Mouse (Mus musculus) adrenal gland, adult (tissue): ENCODE data around the gene Wdr72.

Experiments
- DNase-seq, 2 experiments: peaks; one replicate each; pipeline ENCODE4 v3.0.0; 2022 to 2023; ENCODE audit warnings: low spot score in 1 of 2; ENCODE audit not compliant: inconsistent age in 2 of 2

Wdr72 gene

DNA sequence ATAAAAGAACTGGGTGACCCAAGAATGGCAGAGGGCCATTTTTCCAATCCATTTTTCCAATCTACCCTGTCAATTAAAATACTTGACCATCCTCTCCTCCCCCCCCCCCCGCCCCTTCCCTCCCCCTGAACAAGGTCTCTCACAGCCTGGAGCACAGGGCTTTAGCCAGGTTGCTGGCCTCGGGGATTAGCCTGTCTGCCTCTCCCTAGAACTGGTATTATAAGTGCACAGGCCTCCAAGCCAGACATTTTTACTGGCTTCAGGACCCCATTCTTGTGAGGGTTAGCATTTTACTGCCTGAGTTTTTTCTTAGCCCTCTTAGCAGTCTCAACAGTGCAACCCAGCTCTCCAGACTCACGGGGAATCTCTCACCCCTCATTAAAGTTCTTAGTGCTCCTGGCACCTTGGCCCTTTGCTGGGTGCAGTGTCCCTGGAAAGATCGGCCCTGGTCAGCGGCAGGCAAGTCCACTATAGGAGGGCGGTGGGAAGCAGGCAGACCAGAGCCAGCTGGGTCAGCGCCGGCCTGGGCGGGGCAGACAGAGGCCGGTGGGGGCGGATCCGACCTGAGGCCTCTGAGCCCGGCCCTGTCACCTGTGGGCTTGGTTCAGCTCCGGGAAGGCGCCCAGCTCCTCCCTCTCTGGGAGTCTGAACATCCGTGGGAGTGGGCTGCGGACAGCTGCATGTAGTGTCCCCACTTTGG lies at the start of gene Wdr72:
Gene Wdr72 (plus strand): TSS at position 596 of the 700 bp plus-strand sequence.
- DNase-seq: peak in 1 of 2 experiments; percentile 24

DNA sequence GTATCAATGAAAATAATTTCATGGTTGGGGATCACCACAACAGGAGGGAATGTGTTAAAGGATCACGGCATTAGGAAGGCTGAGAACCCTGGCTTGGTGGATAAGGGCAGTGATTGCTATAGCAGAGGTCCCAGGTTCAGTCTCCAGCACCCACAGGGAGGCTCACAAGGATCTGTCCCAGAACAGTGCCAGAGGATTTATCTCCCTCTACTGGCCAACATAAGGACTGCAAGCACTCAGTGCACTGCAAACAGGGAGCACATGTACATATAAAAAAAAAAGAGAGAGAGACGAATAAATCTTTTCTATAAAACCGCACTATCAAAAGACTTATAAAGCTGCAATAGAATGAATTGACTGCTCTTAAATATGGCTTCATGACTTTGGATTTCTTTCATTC lies 43.9 kb upstream of the Wdr72 start:
- peak in 1 of 2 experiments; percentile 39 for DNase-seq

DNA sequence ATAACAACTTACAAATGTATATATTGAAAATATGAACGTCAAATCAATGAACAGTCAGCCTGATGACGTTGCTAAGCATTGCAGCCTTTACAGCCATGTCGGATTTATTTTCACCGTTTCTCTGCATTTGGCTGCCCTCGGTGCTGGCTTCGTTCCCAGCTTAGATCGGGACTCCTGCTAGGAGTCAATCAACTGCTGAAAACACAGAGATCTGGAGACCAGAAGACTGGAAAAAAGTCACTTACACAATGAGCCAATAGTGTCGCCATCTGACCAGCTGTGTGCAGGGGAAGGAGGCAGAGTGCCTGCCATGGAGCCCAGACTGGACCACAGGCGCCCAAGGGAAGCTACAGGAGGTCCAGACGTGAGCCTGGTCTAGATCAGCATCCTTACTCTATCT lies 43.4 kb upstream of the Wdr72 start:
- DNase-seq: no peak

DNA sequence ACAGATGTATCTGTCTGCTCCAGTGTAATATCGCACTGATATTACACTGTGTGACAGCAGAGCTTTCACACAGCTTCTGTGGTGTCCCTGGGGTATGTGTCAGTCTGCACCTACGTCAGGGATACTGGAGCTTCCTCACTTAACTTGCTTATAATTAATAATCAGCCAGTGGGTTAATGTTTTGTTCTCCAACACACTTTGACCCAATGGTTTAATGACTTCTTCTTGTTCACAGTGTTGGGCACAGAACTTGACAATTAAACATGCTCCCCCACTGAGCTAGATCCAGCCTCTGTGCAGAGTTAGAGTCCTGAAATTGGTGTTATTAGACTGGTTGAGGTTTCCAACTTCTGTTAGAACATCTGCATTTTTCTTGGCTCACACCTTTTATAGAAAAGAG lies 34.2 kb upstream of the Wdr72 start:
- DNase-seq: no peak

DNA sequence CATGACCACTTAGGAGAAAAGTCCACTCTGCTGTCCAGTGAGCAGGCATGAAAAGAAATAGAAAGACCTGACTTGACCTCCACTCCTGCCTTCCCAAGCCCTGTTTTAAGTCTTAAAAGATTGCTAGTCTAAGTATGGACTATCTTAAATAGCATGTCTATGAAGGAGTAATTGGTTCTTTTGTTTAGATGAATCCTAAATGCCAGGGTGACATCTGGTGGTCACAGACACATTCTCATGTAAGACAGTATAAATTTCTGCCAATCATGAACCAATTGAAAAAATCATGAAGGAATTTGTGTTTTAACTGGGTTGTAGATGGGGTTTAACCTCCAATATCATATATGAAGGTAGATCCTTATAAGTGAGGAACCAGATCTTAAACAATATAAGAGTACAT lies 31.7 kb upstream of the Wdr72 start:
- no peak for DNase-seq

DNA sequence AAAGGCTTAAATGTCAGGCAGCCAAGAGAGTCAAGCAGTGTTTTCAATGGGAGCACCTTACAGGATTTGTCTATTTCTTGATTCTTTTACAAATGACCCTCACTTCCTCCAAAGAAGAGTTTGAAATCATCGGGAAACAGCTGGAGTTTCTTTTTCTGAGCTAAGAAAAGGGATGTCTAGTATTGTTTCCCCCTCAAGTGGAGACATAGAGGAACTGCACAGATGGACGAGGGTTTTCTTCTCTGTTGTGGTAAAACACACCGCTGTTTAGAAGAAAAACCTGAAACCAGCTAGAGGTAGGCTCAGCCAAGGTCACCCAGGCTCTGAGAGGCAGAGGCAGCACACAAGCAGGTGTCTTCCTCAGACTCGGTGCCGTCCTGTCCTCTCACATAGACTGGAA lies 29.9 kb upstream of the Wdr72 start:
- DNase-seq: no peak

DNA sequence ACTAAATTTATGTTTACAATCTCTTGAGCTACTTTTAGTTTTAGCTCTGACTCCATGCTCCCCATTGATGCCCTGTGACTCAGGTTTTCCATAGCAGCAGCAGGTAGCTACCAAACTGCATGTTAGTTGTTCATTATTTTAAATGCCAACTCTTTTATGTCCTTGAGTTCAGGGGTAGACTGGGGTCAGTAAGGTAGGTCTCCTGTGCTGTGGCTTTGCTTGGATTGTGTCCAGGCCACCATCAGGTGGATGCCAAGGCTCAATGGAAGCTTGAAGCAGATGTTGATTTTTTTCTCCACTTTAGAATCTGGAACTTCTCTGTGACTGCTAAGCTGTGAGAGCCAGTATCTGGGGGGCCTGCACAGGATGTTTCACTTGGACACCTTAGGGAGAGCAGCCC lies 8.6 kb upstream of the Wdr72 start:
- DNase-seq: no peak

DNA sequence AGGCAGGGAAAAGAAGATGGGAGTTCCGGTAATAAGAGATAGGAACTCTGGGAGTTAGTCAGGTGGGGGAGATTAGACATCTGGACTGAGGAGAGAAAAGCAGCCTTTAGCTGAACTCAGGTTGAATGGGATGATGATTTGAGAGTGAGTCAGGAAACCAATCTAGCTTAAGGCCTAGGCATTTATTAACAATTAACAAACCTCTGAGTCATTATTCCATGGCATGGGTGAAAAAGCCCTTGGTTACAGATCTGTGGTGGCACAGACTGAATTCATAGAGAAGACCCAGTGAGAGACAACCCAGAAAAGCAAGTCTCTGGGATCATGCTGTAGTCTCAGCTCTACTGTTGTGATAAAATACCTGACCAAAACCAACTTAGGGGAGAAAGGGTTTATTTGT lies 7.5 kb upstream of the Wdr72 start:
- no peak for DNase-seq

DNA sequence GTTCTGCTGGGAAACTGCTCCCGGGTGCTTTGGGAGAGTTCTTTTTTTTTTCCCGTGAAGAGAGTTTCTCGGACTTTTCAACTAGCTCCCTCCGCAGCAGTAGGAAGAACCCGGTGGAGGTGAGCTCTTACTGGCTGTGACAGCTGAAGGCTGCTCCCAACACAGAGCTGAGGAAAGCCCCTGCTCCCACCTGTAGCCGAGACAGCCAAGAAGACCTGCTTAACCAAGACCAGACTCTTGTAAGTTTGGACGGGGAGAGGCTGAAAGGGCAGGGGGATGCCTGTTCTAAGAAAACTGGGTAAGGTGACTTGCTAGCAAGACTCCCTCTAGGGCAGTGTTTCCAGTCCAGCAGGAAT lies 283 bp downstream of the Wdr72 start:
- no peak for DNase-seq

DNA sequence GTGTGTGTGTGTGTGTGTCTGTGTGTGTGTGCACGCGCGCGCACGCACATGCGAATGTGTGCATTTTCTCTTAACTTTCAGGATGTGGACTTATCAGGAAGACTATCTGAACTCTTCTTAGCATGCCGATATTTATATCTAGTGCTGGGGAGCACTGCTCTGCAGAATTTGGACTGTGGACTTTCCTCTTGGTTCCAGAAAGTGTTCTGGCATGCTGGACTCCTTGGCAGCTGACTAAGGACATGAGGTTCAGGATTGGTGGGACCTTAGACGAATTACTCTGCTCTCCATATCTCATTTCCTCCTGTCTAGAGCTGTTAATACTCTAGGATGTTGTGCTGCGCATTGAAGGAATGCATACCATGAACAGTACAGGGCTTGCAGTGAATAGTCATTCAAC lies 2.4 kb downstream of the Wdr72 start:
- DNase-seq: no peak

DNA sequence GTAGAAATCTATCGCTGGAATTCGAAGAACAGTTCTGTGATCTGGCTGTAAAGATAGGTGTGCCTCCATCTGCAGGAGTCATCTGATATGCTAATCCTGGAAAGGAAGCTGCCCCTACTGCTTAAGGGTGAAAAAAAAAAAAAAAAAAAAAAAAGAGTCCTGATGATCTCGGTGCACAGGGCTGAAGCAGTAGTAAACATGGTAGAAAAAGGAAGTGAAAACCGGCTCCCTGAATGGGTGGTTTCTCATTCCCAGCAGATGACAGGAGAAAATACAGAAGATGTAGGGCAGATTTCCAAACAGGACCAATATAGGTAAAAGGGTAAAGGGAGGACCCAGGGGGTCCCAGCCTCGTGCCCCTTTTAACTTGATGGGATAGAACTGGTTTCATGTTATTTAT lies 16.1 kb downstream of the Wdr72 start:
- no peak for DNase-seq

DNA sequence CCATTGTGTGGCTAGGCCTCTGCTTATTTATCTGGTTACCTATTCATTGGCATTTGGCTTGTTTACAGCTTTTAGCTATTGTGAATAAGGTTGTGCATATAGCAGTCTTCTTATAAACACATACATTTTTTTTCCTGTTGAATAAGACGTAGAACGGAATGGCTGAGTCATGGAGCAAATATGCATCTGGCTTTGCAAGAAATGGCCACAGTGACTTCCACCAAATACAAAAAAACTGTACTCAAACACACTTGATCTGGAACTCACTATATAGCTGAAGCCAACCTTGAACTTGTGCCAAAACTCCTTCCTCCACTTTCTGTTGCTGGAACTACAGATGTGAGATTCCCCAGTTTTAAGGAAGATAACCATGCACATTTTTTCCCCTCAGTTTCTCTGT lies 23.9 kb downstream of the Wdr72 start:
- DNase-seq: no peak

DNA sequence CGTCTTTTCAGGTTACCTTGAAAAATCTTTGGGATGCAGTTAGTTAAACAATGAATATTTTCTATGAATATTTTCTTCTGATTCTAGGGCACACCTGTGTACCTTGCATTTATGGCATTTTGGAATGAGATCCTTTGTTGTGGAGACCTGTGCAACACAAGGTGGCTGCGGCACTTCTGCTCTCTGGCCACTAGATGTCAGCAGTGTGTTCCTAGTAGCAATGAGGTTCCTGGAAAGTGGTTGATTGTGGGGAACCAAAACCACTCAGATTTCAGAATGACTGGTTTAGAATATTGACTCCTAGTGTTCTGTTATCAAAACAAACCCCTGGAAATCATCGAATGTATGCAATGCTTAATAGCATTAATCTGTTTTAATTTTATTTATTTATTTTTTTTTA lies 31.7 kb downstream of the Wdr72 start:
- peak; percentile 16 to 85 for DNase-seq

DNA sequence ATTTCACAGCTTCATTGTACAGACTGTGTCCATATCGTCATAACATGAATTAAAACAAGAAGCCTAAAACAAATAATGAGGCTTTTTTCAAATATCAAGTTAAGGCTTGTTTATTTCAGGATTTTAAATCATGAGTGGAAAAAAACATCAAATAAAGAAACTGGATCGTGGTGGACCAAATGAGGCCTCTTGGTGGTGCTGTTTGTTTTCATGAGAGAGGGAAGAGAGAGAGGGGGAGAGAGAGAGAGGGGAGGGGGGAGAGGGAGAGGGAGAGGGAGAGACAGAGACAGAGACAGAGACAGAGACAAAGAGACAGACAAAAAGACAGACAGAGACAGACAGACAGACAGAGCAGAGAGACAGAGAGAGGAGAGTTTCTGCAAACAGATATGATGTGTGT lies 32.5 kb downstream of the Wdr72 start:
- DNase-seq: no peak

DNA sequence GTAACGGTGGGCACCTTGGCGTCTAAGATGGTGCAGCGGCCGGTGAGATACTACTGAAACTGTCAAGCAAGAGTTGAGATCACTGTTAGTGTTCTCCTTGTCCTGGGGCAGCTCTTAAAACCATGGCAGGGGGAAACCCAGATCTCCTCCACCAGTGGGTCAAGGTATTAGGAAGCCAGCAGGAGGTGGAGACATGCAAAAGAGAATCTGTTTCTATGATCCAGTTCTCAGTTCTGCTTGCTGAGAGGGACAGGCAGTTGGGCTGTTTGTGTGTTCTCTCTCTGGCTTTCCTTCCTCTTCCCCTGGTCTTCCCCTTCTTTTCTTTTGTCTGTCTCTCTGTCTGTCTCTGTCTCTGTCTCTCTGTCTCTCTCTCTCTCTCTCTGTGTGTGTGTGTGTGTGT lies 35.0 kb downstream of the Wdr72 start:
- DNase-seq: no peak

DNA sequence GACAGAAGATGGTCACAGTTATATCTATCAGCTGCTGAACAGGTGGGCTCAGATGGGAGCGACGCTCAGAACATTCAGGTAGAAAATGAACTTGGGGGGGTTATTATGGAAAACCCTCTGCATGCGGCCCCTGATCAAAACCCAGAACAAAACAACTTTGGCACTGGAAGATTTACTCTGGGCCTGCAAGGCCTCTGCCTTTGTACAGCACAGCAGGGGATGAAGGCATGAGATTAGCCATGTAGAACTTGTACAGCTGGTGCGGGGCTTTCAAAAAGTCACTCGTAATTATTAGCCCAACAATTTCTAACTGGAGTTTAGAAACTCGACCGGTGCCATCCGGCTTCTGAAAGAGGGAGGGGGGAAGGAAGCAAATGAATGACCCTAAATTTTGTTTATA lies 38.1 kb downstream of the Wdr72 start:
- DNase-seq: no peak

DNA sequence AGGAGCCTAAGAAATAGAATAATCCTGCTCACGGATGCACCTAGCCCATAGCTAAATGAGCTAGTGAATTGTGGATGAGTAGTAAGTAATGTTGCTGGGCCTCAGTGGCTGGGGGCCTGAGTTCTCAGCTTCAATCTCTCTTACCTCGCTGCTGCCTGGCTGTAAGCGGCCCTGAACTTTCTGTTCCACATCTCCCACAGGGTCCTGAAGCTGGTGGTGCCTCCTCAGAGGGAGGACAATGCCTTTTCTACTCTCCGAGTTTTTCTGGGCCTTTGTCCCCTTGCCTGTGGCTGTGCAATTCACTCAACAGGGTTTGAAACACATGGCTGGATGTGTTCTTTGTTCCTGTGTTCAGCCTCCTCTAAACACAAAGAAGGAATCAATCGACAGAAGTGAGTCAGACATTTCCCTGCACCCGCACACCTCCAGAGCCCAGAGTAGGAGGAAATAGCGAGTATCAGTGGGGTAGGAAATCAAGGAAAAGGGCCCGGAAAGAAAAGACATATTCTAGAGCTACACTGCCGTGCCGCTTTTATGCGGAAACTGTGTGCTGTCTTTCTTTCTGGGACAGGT lies 50.3 kb downstream of the Wdr72 start:
- DNase-seq: no peak

DNA sequence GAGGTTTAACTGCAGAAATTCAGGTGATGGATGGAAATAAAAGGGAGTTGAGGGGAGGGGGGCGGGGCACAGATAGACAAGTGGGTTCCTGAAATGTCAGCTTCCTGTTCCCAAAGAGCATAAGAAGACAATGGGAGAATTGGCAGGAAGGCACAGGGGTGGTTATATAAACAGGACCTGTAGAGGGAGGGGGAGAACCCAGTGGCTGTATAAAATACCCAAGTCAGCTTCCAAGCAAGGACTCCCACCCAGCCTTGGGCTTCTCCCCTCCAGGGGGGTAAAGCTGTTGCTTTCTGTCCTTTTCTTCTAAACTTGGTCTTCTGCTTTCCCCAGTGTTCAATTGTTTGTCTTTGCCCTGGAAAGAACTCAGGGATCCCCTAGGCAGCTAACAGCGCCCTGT lies 55.5 kb downstream of the Wdr72 start:
- DNase-seq: no peak

DNA sequence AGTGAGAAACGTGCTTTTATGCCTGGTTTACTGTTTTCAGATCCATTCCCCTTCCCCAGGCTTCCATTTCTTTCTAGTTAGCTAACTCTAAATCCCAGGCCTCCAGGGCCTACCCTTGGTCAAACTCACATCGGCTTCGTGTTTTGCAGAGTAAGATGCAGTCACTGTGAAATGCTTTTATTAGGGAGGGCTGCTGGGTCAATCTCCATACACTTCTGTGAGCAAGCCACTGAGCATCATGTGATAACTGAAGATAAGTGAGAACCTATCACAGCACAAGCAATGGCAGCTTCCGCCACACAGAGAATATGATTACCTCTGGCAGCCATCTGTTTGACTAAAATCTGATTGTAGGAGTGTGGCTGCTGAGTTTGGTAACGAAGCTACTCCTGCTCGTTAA lies 59.7 kb downstream of the Wdr72 start:
- no peak for DNase-seq

DNA sequence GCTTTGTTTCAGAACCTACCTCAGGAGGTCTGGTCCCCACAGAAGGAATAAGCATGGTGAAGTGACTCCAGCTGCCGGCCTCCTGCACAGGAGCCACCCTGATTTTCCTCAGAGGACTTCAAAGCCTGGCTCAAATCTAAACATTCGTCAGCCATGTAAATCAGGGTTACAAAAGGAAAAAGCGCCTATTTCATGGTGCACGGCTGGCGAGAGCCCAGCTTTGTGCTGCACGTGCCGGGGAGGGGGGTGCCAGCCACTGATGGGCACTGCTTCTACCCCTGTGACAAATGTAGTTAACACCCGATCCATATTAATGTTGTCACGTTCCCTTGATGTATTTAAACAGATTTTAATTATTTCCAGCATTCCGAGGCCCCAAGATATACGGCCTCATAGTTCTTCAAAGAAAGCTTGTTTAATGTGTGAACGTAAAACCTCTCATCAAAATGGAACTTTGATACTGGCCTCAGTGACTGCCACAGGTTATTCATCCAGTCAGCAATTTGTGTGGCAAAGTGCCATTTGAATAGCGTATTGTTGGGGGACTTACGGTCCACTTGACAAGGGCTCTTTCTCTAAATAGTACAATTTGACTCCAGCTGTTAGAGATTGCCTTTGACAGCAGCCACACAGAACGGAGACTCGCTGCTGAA lies 76.7 kb downstream of the Wdr72 start:
- DNase-seq: no peak

DNA sequence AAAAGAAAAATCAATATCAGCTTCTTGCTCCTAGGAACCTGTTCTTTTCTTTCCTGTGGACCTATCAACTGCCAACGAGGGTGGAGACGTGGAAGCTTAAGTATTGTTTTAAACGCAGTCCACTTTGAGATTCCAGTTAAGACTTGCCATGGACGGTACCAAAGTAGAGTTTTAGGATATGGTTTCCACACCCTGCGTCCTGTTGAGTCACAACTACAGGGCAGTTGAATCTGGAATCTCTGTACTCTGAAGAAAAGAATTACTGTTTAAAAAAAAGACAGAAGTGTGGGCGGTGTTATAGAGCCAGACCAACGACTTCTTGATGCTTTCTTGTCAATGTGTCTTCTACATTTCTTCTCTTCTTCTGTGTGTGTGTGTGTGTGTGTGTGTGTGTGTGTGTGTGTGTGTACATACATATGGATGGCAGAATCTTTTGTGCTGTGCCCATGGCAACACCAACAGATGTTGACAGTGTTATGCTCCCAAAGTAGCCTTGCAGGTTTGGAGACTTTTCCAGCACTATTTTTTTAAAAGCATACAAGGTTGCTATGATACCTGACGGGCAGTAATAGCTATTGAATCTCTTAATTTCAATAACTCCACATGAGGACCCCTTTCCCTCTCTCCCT lies 77.4 kb downstream of the Wdr72 start:
- no peak for DNase-seq

DNA sequence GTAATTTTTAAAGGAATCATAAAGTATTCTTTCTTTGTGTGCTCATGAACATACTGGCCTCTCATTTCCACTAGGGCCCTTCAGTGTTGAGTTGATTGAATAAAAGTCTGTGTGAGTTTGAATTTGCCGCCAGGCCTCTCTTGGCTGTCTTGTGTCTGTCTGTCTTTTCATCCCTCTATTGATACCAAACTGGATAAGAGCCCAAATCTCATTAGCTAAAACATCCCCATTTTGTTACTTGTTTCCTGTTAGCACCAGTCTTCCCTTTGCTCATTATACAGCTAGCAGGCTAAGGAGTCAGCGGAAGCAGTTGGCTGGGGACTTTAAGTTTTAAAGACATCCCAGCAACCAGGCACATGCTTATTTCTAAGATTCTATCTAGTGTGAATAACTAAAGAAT lies 84.7 kb downstream of the Wdr72 start:
- no peak for DNase-seq
